Mouse (Mus musculus) heart, postnatal 0 days (tissue): Measurements from ENCODE around the gene St7l. TPM values are rescaled to one million over a fixed set of nuclear protein-coding genes. Genes with fewer than 3 reads are reported as not detected.

Experiments used
- ATAC-seq: fragments of 200-750 bp; cut with Nextera tagmentation; 2 replicates; pipeline ENCODE4 v1.8.0; 2017; ENCODE audit warnings: low read depth, moderate number of reproducible peaks, moderate library complexity; ENCODE audit not compliant: insufficient read depth
- DNase-seq: peaks from one replicate; pipeline ENCODE4 v3.0.0-alpha.2; 2016; ENCODE audit warnings: low spot score
- H3K27ac ChIP-seq: fragments of 300-500 bp; sonication (generic); 2 replicates; pipeline ENCODE4 v1.5.1; 2014; ENCODE audit warnings: low read depth, mild to moderate bottlenecking
- H3K27me3 ChIP-seq: fragments of 300-500 bp; sonication (generic); 2 replicates; pipeline ENCODE4 v1.6.1; 2014; ENCODE audit warnings: low read length, mixed read lengths; ENCODE audit not compliant: control insufficient read depth, insufficient read depth
- H3K36me3 ChIP-seq: fragments of 300-500 bp; sonication (generic); replicated peaks from 2 replicates; pipeline ENCODE4 v1.6.1; 2014; ENCODE audit warnings: low read length, mixed read lengths; ENCODE audit not compliant: control insufficient read depth, insufficient read depth
- H3K4me1 ChIP-seq: fragments of 300-500 bp; sonication (generic); 2 replicates; pipeline ENCODE4 v1.6.1; 2014; ENCODE audit warnings: antibody characterized with exemption; ENCODE audit not compliant: control insufficient read depth, insufficient read depth
- H3K4me2 ChIP-seq: fragments of 300-500 bp; sonication (generic); 2 replicates; pipeline ENCODE4 v1.6.1; 2014; ENCODE audit warnings: low read depth, mild to moderate bottlenecking, low read length, moderate library complexity
- H3K4me3 ChIP-seq: fragments of 300-500 bp; sonication (generic); 2 replicates; pipeline ENCODE4 v1.5.1; 2014; ENCODE audit warnings: low read depth, low read length
- H3K9ac ChIP-seq: fragments of 300-500 bp; sonication (generic); replicated peaks from 2 replicates; pipeline ENCODE4 v1.6.1; 2014; ENCODE audit warnings: low read depth, low read length, mixed read lengths
- H3K9me3 ChIP-seq: fragments of 300-500 bp; sonication (generic); replicated peaks from 2 replicates; pipeline ENCODE4 v1.6.1; 2016; ENCODE audit warnings: low read length; ENCODE audit not compliant: control insufficient read depth
- CTCF ChIP-seq: IDR thresholded peaks from 2 replicates; pipeline ENCODE4 v1.5.1; 2016; ENCODE audit warnings: antibody characterized with exemption, control low read depth, low read depth
- EP300 ChIP-seq: IDR thresholded peaks from 2 replicates; pipeline ENCODE4 v1.6.1; 2016; ENCODE audit warnings: antibody characterized with exemption, low read depth
- WGBS: fragments of 180-500 bp; shearing (Covaris S2); extraction: QIAGEN DNeasy Blood & Tissue Kit; methylation state at CpG from one replicate; pipeline ENCODE4 v1.1.7; 2014; 5-methylcytosine and 5-hydroxymethylcytosine counted together
- polyA plus RNA-seq: library from polyadenylated mRNA; unstranded; fragments of >200 nt; fragmentation: Nextera tagmentation; extraction: Ambion mirVana; gene quantifications from 2 replicates; pipeline ENCODE4 v1.2.1, GENCODE M21; 2015
- total RNA-seq: library from RNA; depleted of rRNA; stranded (reverse); fragments of >200 nt; gene quantifications from 2 replicates; pipeline ENCODE4 v1.2.3, GENCODE M21; 2014; ENCODE audit warnings: low replicate concordance

Gene St7l
- total and polyA plus RNA-seq, 2 experiments from 2014 or later = 14.2 to 23.7 TPM

GRCm38 (mm10) chr3:104841049-104841448 lies 22.8 kb upstream of the St7l start:
- Histone ChIP-seq H3K4me1 (no peaks in the 10 kb centered on the region), H3K9me3 (no peaks in the 10 kb centered on the region), H3K27ac (no peak overlapping the region), H3K36me3 (peaks cover 75% of the 10 kb centered on the region), H3K9ac (no peak overlapping the region), H3K4me2 (no peak overlapping the region), H3K27me3 (no peaks in the 10 kb centered on the region), H3K4me3 (no peak overlapping the region)
- TF ChIP-seq EP300 (no peak), CTCF (no peak)
- DNase-seq (no peak), ATAC-seq (no peak)
- 93% methylated on average over 5 of the region's 5 CpGs for WGBS

GRCm38 (mm10) chr3:104846601-104847000 lies 17.2 kb upstream of the St7l start:
- Histone ChIP-seq H3K4me3 (no peak overlapping the region), H3K9ac (no peak overlapping the region), H3K4me2 (no peak overlapping the region), H3K27me3 (no peaks in the 10 kb centered on the region), H3K36me3 (peaks cover 40% of the 10 kb centered on the region), H3K9me3 (no peaks in the 10 kb centered on the region), H3K27ac (no peak overlapping the region), H3K4me1 (0 out of 2 replicates have a peak, but pooled peaks cover 4% of the 10 kb centered on the region)
- no peak for TF ChIP-seq CTCF
- no peak for TF ChIP-seq EP300
- DNase-seq (no peak), ATAC-seq (no peak)
- 63% methylated on average over 4 of the region's 4 CpGs for WGBS

GRCm38 (mm10) chr3:104854465-104854864 lies 9.3 kb upstream of the St7l start:
- Histone ChIP-seq H3K9ac (no peak overlapping the region), H3K4me1 (0 out of 2 replicates have a peak, but pooled peaks cover 5% of the 10 kb centered on the region), H3K9me3 (no peaks in the 10 kb centered on the region), H3K4me3 (no peak overlapping the region), H3K36me3 (peaks cover 14% of the 10 kb centered on the region), H3K27ac (no peak overlapping the region), H3K4me2 (no peak overlapping the region), H3K27me3 (no peaks in the 10 kb centered on the region)
- 82% methylated on average over 1 of the region's 1 CpGs for WGBS
- DNase-seq = no peak
- ATAC-seq = no peak
- no peak for TF ChIP-seq EP300
- TF ChIP-seq CTCF = no peak

GRCm38 (mm10) chr3:104854866-104855265 lies 8.9 kb upstream of the St7l start:
- H3K4me3 ChIP-seq = no peak overlapping the region
- no peaks in the 10 kb centered on the region for H3K27me3 ChIP-seq
- H3K36me3 ChIP-seq = peaks cover 14% of the 10 kb centered on the region
- peak overlapping the region; percentile 43; the same call in 1 of the 2 replicates for H3K27ac ChIP-seq
- H3K4me1 ChIP-seq = 0 out of 2 replicates have a peak, but pooled peaks cover 5% of the 10 kb centered on the region
- no peaks in the 10 kb centered on the region for H3K9me3 ChIP-seq
- DNase-seq = no peak
- H3K9ac ChIP-seq = no peak overlapping the region
- TF ChIP-seq CTCF (no peak), EP300 (no peak)
- ATAC-seq = no peak
- H3K4me2 ChIP-seq = no peak overlapping the region

- H3K4me3 ChIP-seq = no peak overlapping the region
- 0 out of 2 replicates have a peak, but pooled peaks cover 8% of the 10 kb centered on the region for H3K4me1 ChIP-seq
- WGBS = 71% methylated on average over 1 of the region's 1 CpGs
- H3K27me3 ChIP-seq = no peaks in the 10 kb centered on the region
- DNase-seq (no peak), ATAC-seq (no peak)
- peaks cover 14% of the 10 kb centered on the region for H3K36me3 ChIP-seq
- 0 out of 2 replicates have a peak overlapping the region, but pooled peaks have one; percentile 15 for H3K27ac ChIP-seq
- H3K9ac ChIP-seq = no peak overlapping the region
- no peak overlapping the region for H3K4me2 ChIP-seq
- no peaks in the 10 kb centered on the region for H3K9me3 ChIP-seq
- TF ChIP-seq EP300 = no peak
- TF ChIP-seq CTCF = no peak
These were observed 7.7 kb upstream of the St7l start for GRCm38 (mm10) chr3:104856106-104856505.

- WGBS = 56% methylated on average over 1 of the region's 1 CpGs
- ATAC-seq (no peak), DNase-seq (no peak)
- H3K27ac ChIP-seq = no peak overlapping the region
- H3K4me2 ChIP-seq = no peak overlapping the region
- H3K4me3 ChIP-seq = no peak overlapping the region
- no peaks in the 10 kb centered on the region for H3K27me3 ChIP-seq
- no peak for TF ChIP-seq EP300
- H3K4me1 ChIP-seq = peaks cover 26% of the 10 kb centered on the region
- H3K9me3 ChIP-seq = no peaks in the 10 kb centered on the region
- peaks cover 14% of the 10 kb centered on the region for H3K36me3 ChIP-seq
- H3K9ac ChIP-seq = no peak overlapping the region
These were observed 5.2 kb upstream of the St7l start for GRCm38 (mm10) chr3:104858560-104858959.
